Mouse (Mus musculus): ENCODE measurements around the gene Atp8b4. TPM values are rescaled to one million over a fixed set of nuclear protein-coding genes. Genes with fewer than 3 reads are reported as not detected.

Atp8b4 gene
- polyA plus RNA-seq, 1 experiment from 2014 or later = 0.99 TPM

GRCm38 (mm10) chr2:126398216-126398615 lies 102.3 kb downstream of the Atp8b4 start:
- Histone ChIP-seq H3K4me3 (replicated peaks; ENCODE audit: low read length) (no peak overlapping the region), H3K27me3 (ENCODE audit: control insufficient read depth, insufficient read depth, low read length) (no peaks in the 10 kb centered on the region), H3K36me3 (ENCODE audit: control insufficient read depth, insufficient read depth, low read length) (no peaks in the 10 kb centered on the region), H3K9me3 (replicated peaks; ENCODE audit: control insufficient read depth, low read length) (no peaks in the 10 kb centered on the region), H3K4me2 (ENCODE audit: low read depth, low read length) (no peak overlapping the region), H3K9ac (ENCODE audit: low read length) (no peak overlapping the region), H3K27ac (ENCODE audit: low read length) (no peak overlapping the region), H3K4me1 (ENCODE audit: control insufficient read depth, insufficient read depth, low read length) (no peaks in the 10 kb centered on the region)
- WGBS = 69% methylated on average over 2 of the region's 2 CpGs
- ATAC-seq (ENCODE audit: insufficient read depth, low FRiP score) = no peak

GRCm38 (mm10) chr2:126397513-126397912 lies 103.0 kb downstream of the Atp8b4 start:
- no peak for ATAC-seq (ENCODE audit: insufficient read depth, low FRiP score)
- WGBS = 50% methylated on average over 8 of the region's 8 CpGs
- Histone ChIP-seq H3K4me3 (replicated peaks; ENCODE audit: low read length) (no peak overlapping the region), H3K9me3 (replicated peaks; ENCODE audit: control insufficient read depth, low read length) (no peaks in the 10 kb centered on the region), H3K4me1 (ENCODE audit: control insufficient read depth, insufficient read depth, low read length) (no peaks in the 10 kb centered on the region), H3K27ac (ENCODE audit: low read length) (no peak overlapping the region), H3K4me2 (ENCODE audit: low read depth, low read length) (no peak overlapping the region), H3K27me3 (ENCODE audit: control insufficient read depth, insufficient read depth, low read length) (no peaks in the 10 kb centered on the region), H3K36me3 (ENCODE audit: control insufficient read depth, insufficient read depth, low read length) (no peaks in the 10 kb centered on the region), H3K9ac (ENCODE audit: low read length) (no peak overlapping the region)

GRCm38 (mm10) chr2:126394924-126395323 lies 105.5 kb downstream of the Atp8b4 start:
- Histone ChIP-seq H3K9ac (ENCODE audit: low read length) (no peak overlapping the region), H3K36me3 (ENCODE audit: control insufficient read depth, insufficient read depth, low read length) (no peaks in the 10 kb centered on the region), H3K9me3 (replicated peaks; ENCODE audit: control insufficient read depth, low read length) (no peaks in the 10 kb centered on the region), H3K27me3 (ENCODE audit: control insufficient read depth, insufficient read depth, low read length) (no peaks in the 10 kb centered on the region), H3K4me2 (ENCODE audit: low read depth, low read length) (no peak overlapping the region), H3K4me3 (replicated peaks; ENCODE audit: low read length) (no peak overlapping the region), H3K27ac (ENCODE audit: low read length) (no peak overlapping the region), H3K4me1 (ENCODE audit: control insufficient read depth, insufficient read depth, low read length) (no peaks in the 10 kb centered on the region)
- ATAC-seq (ENCODE audit: insufficient read depth, low FRiP score) = no peak
- WGBS = 66% methylated on average over 2 of the region's 2 CpGs

- Histone ChIP-seq H3K36me3 (ENCODE audit: control insufficient read depth, insufficient read depth, low read length) (no peaks in the 10 kb centered on the region), H3K4me2 (ENCODE audit: low read depth, low read length) (no peak overlapping the region), H3K27me3 (ENCODE audit: control insufficient read depth, insufficient read depth, low read length) (no peaks in the 10 kb centered on the region), H3K4me1 (ENCODE audit: control insufficient read depth, insufficient read depth, low read length) (no peaks in the 10 kb centered on the region), H3K27ac (ENCODE audit: low read length) (no peak overlapping the region), H3K4me3 (replicated peaks; ENCODE audit: low read length) (no peak overlapping the region), H3K9ac (ENCODE audit: low read length) (no peak overlapping the region), H3K9me3 (replicated peaks; ENCODE audit: control insufficient read depth, low read length) (no peaks in the 10 kb centered on the region)
- WGBS = 61% methylated on average over 8 of the region's 8 CpGs
- ATAC-seq (ENCODE audit: insufficient read depth, low FRiP score) = no peak
These were observed 112.9 kb downstream of the Atp8b4 start for GRCm38 (mm10) chr2:126387458-126388037.

- Histone ChIP-seq H3K4me2 (ENCODE audit: low read depth, low read length) (no peak overlapping the region), H3K27ac (ENCODE audit: low read length) (no peak overlapping the region), H3K27me3 (ENCODE audit: control insufficient read depth, insufficient read depth, low read length) (no peaks in the 10 kb centered on the region), H3K4me3 (replicated peaks; ENCODE audit: low read length) (no peak overlapping the region), H3K4me1 (ENCODE audit: control insufficient read depth, insufficient read depth, low read length) (no peaks in the 10 kb centered on the region), H3K9me3 (replicated peaks; ENCODE audit: control insufficient read depth, low read length) (no peaks in the 10 kb centered on the region), H3K36me3 (ENCODE audit: control insufficient read depth, insufficient read depth, low read length) (no peaks in the 10 kb centered on the region), H3K9ac (ENCODE audit: low read length) (no peak overlapping the region)
- no peak for ATAC-seq (ENCODE audit: insufficient read depth, low FRiP score)
These were observed 114.4 kb downstream of the Atp8b4 start for GRCm38 (mm10) chr2:126386056-126386455.

- H3K4me3 ChIP-seq (replicated peaks; ENCODE audit: low read length) = no peak overlapping the region
- ATAC-seq (ENCODE audit: insufficient read depth, low FRiP score) = no peak
- no peaks in the 10 kb centered on the region for H3K27me3 ChIP-seq (ENCODE audit: control insufficient read depth, insufficient read depth, low read length)
- no peaks in the 10 kb centered on the region for H3K4me1 ChIP-seq (ENCODE audit: control insufficient read depth, insufficient read depth, low read length)
- no peak overlapping the region for H3K27ac ChIP-seq (ENCODE audit: low read length)
- no peak overlapping the region for H3K9ac ChIP-seq (ENCODE audit: low read length)
- H3K36me3 ChIP-seq (ENCODE audit: control insufficient read depth, insufficient read depth, low read length) = no peaks in the 10 kb centered on the region
- H3K9me3 ChIP-seq (replicated peaks; ENCODE audit: control insufficient read depth, low read length) = no peaks in the 10 kb centered on the region
- no peak overlapping the region for H3K4me2 ChIP-seq (ENCODE audit: low read depth, low read length)
- WGBS = 86% methylated on average over 5 of the region's 5 CpGs
These were observed 120.2 kb downstream of the Atp8b4 start for GRCm38 (mm10) chr2:126380300-126380699.

GRCm38 (mm10) chr2:126371634-126372033 lies 128.8 kb downstream of the Atp8b4 start:
- Histone ChIP-seq H3K9me3 (replicated peaks; ENCODE audit: control insufficient read depth, low read length) (no peaks in the 10 kb centered on the region), H3K4me3 (replicated peaks; ENCODE audit: low read length) (no peak overlapping the region), H3K4me2 (ENCODE audit: low read depth, low read length) (no peak overlapping the region), H3K27ac (ENCODE audit: low read length) (no peak overlapping the region), H3K36me3 (ENCODE audit: control insufficient read depth, insufficient read depth, low read length) (no peaks in the 10 kb centered on the region), H3K9ac (ENCODE audit: low read length) (no peak overlapping the region), H3K4me1 (ENCODE audit: control insufficient read depth, insufficient read depth, low read length) (no peaks in the 10 kb centered on the region), H3K27me3 (ENCODE audit: control insufficient read depth, insufficient read depth, low read length) (no peaks in the 10 kb centered on the region)
- WGBS = 61% methylated on average over 8 of the region's 8 CpGs
- ATAC-seq (ENCODE audit: insufficient read depth, low FRiP score) = peak; percentile 56; the same call in 1 of the 2 replicates

GRCm38 (mm10) chr2:126369815-126370214 lies 130.7 kb downstream of the Atp8b4 start:
- WGBS = 43% methylated on average over 4 of the region's 4 CpGs
- H3K9me3 ChIP-seq (replicated peaks; ENCODE audit: control insufficient read depth, low read length) = no peaks in the 10 kb centered on the region
- H3K4me2 ChIP-seq (ENCODE audit: low read depth, low read length) = no peak overlapping the region
- H3K4me1 ChIP-seq (ENCODE audit: control insufficient read depth, insufficient read depth, low read length) = no peaks in the 10 kb centered on the region
- no peaks in the 10 kb centered on the region for H3K36me3 ChIP-seq (ENCODE audit: control insufficient read depth, insufficient read depth, low read length)
- no peak overlapping the region for H3K27ac ChIP-seq (ENCODE audit: low read length)
- no peak overlapping the region for H3K4me3 ChIP-seq (replicated peaks; ENCODE audit: low read length)
- no peaks in the 10 kb centered on the region for H3K27me3 ChIP-seq (ENCODE audit: control insufficient read depth, insufficient read depth, low read length)
- no peak overlapping the region for H3K9ac ChIP-seq (ENCODE audit: low read length)
- no peak for ATAC-seq (ENCODE audit: insufficient read depth, low FRiP score)

GRCm38 (mm10) chr2:126363745-126364725 lies 136.4 kb downstream of the Atp8b4 start:
- Histone ChIP-seq H3K4me2 (ENCODE audit: low read depth, low read length) (no peak overlapping the region), H3K9me3 (replicated peaks; ENCODE audit: control insufficient read depth, low read length) (no peaks in the 10 kb centered on the region), H3K27me3 (ENCODE audit: control insufficient read depth, insufficient read depth, low read length) (no peaks in the 10 kb centered on the region), H3K9ac (ENCODE audit: low read length) (no peak overlapping the region), H3K4me3 (replicated peaks; ENCODE audit: low read length) (no peak overlapping the region), H3K27ac (ENCODE audit: low read length) (peak overlapping the region; percentile 22), H3K36me3 (ENCODE audit: control insufficient read depth, insufficient read depth, low read length) (no peaks in the 10 kb centered on the region), H3K4me1 (ENCODE audit: control insufficient read depth, insufficient read depth, low read length) (peaks cover 23% of the 10 kb centered on the region)
- ATAC-seq (ENCODE audit: insufficient read depth, low FRiP score) = peak; percentile 32; the same call in 1 of the 2 replicates
- WGBS = 76% methylated on average over 14 of the region's 14 CpGs

All from stomach, embryonic 16.5 days (tissue).